Comparison of ENCODE assay signal across 9 mouse cellular contexts in the genomic region with DNA sequence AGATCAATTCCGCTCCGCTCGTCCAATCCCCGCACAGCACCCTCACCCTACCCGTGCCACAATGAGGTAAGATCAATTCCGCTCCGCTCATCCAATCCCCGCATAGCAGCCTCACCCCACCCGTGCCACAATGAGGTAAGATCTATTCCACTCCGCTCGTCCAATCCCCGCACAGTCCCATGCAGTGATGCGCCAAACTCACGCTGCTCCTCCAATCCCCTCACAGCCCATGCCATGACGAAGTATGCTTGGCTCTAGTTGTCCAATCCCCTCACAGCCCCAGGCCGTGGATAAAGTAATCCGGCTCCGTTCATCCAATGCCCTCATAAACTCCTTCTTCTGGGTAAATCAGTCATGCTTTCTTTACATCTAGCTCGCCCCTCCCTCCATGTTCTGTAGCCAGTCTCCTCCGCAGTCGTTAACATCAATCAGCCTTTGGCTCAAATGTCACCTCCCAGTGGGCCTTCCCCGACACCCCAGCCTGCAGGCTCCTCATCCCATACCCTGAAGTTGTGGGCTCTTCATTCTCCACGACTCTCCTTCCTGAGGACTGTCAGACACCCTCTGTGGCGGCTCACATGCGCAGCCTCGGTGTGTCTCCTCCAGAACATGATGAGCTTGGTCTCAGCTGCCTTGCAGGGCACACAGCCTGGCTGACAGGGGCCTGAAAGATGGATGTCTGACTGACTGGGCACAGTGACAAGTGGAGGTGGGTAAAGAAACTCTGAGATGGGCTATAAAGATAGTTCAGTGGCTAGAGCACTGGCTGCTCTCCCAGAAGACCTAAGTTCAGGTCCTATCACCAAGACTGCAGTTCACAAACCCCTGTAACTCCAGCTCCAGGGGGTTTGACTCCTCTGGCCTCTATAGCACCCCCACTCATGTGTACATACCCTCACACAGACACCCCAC. TPM values are rescaled to one million over a fixed set of nuclear protein-coding genes. Genes with fewer than 3 reads are reported as not detected.
DNase-seq lines count a peak whose midpoint lies in the region; ATAC-seq and TF ChIP-seq lines count a peak whose summit lies in the region.
"Had no signal": no experiment of that assay in that cellular context is flagged by ENCODE, and none has a peak within 500 bp of the region (broad histone marks: within the 10 kb centered on the region; RNA-seq: fewer than 3 reads in every experiment).

No protein-coding gene starts in this region.

- no peaks in the 10 kb centered on the region for H3K27me3 ChIP-seq in embryonic facial prominence, embryonic 11.5 days (ENCODE audit: control insufficient read depth, insufficient read depth, low read length)
- no peaks in the 10 kb centered on the region for H3K27me3 ChIP-seq in limb, embryonic 13.5 days

- H3K9ac ChIP-seq in embryonic facial prominence, embryonic 11.5 days (replicated peaks; ENCODE audit: low read length): no peak overlapping the region
- no peak overlapping the region for H3K9ac ChIP-seq in limb, embryonic 13.5 days

- H3K4me3 ChIP-seq in layer of hippocampus, adult 2 months: no peak overlapping the region
- H3K4me3 ChIP-seq in embryonic facial prominence, embryonic 11.5 days (ENCODE audit: low read depth, low read length): no peak overlapping the region
- no peak overlapping the region for H3K4me3 ChIP-seq in limb, embryonic 13.5 days

- H3K4me1 ChIP-seq in embryonic facial prominence, embryonic 11.5 days (ENCODE audit: control insufficient read depth, insufficient read depth, low read length): peaks cover 26% of the 10 kb centered on the region
- peaks cover 56% of the 10 kb centered on the region for H3K4me1 ChIP-seq in limb, embryonic 13.5 days

- no peaks in the 10 kb centered on the region for H3K9me3 ChIP-seq in embryonic facial prominence, embryonic 11.5 days (replicated peaks; ENCODE audit: control insufficient read depth, low read length)
- no peaks in the 10 kb centered on the region for H3K9me3 ChIP-seq in limb, embryonic 13.5 days

- no peak for DNase-seq in layer of hippocampus, adult 2 months (ENCODE audit: low spot score in 2 of 2)
- DNase-seq in layer of hippocampus, adult 18-20 months (ENCODE audit: low spot score in 2 of 2): no peak
- no peak for DNase-seq in embryonic facial prominence, embryonic 11.5 days (ENCODE audit: low spot score)
- peak; percentile 48 for DNase-seq in skeletal muscle tissue, adult 2 months (ENCODE audit: low read depth, low spot score)
- no peak for DNase-seq in adrenal gland, postnatal 36 days
- no peak for DNase-seq in thymus, postnatal 4 days
- DNase-seq in left cerebral cortex, adult 8-10 months (ENCODE audit: low spot score in 2 of 2): no peak
- DNase-seq: left cerebral cortex, postnatal 4 days had no signal

- no peak overlapping the region for H3K4me2 ChIP-seq in embryonic facial prominence, embryonic 11.5 days (ENCODE audit: low read depth, low read length)
- no peak overlapping the region for H3K4me2 ChIP-seq in limb, embryonic 13.5 days (replicated peaks)

- ATAC-seq in embryonic facial prominence, embryonic 11.5 days (replicated peaks; ENCODE audit: insufficient number of reproducible peaks, low FRiP score, low TSS enrichment, low read depth): peak; percentile 50; the same call in 1 of the 2 replicates
- 0 out of 2 replicates have a peak, but pooled peaks have one; percentile 39 for ATAC-seq in limb, embryonic 13.5 days (ENCODE audit: low FRiP score, low read depth)

- no peak for TF ChIP-seq CTCF in layer of hippocampus, adult 2 months (conservative IDR thresholded peaks at IDR 0.05)

- 79% methylated on average over 26 of the region's 26 CpGs for WGBS in embryonic facial prominence, embryonic 11.5 days
- WGBS in limb, embryonic 13.5 days: 73% methylated on average over 26 of the region's 26 CpGs

- peak overlapping the region; percentile 78 for H3K27ac ChIP-seq in layer of hippocampus, adult 2 months
- H3K27ac ChIP-seq in embryonic facial prominence, embryonic 11.5 days (replicated peaks; ENCODE audit: low read depth, low read length): no peak overlapping the region
- H3K27ac ChIP-seq in limb, embryonic 13.5 days: no peak overlapping the region

- no peaks in the 10 kb centered on the region; the same call in none of the 2 replicates for H3K36me3 ChIP-seq in embryonic facial prominence, embryonic 11.5 days (replicated peaks; ENCODE audit: control insufficient read depth, insufficient read depth, low read depth, low read length)
- H3K36me3 ChIP-seq in limb, embryonic 13.5 days: peaks cover 9% of the 10 kb centered on the region

RNA-seq across cellular contexts. Expression of a gene that starts 36.9 kb away (rescaled TPM):
- 100 to 1,000 TPM; 173 to 186 TPM for total RNA-seq in layer of hippocampus, adult 2 months (2021)
- total RNA-seq in layer of hippocampus, adult 18-20 months (2021): 100 to 1,000 TPM; 148 to 149 TPM
- 36.1 and 36.8 TPM in 2 replicates for polyA plus RNA-seq in embryonic facial prominence, embryonic 11.5 days (2014; fragmentation: Nextera tagmentation; extraction: Ambion mirVana)
- polyA plus RNA-seq in limb, embryonic 13.5 days (2015; fragmentation: Nextera tagmentation; extraction: Ambion mirVana): 59.4 and 65.7 TPM in 2 replicates
- total RNA-seq in adrenal gland, postnatal 36 days (2021): 10 to 100 TPM; 47.9 to 53.4 TPM
- total RNA-seq in left cerebral cortex, adult 8-10 months (2022): 100 to 1,000 TPM; 105 to 132 (median 130) TPM
